Mouse (Mus musculus): ENCODE measurements around the gene H3f3b. TPM values are rescaled to one million over a fixed set of nuclear protein-coding genes. Genes with fewer than 3 reads are reported as not detected.

Gene H3f3b
- polyA plus RNA-seq, 1 experiment from 2014 or later = 2,216 TPM

DNA sequence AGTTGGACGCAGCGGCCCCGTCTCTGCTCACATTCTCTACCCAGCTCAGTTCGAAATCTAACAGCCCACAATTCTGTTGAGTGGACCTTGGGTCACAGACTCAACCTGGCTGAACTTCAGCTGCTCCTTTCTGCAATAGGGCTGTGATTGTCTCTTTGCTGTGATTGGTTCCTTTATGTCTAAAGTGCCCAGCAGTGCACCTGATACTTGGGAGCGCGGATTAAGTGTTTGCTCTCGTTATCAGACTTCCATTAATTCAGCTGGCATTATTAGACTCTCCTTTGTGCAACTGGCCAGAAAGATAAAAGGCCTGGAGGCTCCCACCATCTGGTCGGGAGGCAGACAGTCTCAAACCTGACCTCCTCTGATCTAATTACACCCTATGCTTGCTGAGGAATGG is 12.9 kb downstream of the H3f3b start:
- Histone ChIP-seq H3K36me3 (0 out of 2 replicates have a peak, but pooled peaks cover 1% of the 10 kb centered on the region), H3K9me3 (replicated peaks) (no peaks in the 10 kb centered on the region), H3K4me2 (replicated peaks) (no peak overlapping the region), H3K4me3 (no peak overlapping the region), H3K4me1 (peaks cover 19% of the 10 kb centered on the region), H3K27me3 (peaks cover 2% of the 10 kb centered on the region; the same call in 1 of the 2 replicates), H3K9ac (no peak overlapping the region), H3K27ac (no peak overlapping the region)
- 70% methylated on average over 8 of the region's 8 CpGs for WGBS
- no peak for ATAC-seq (ENCODE audit: low FRiP score)

- peak within 1 kb of the TSS; percentile 77 for H3K9ac ChIP-seq
- 0 out of 2 replicates have a peak, but pooled peaks cover 6% of the 10 kb centered on the region for H3K36me3 ChIP-seq
- H3K27me3 ChIP-seq = peaks cover 2% of the 10 kb centered on the region; the same call in 1 of the 2 replicates
- peaks cover 19% of the 10 kb centered on the region for H3K4me1 ChIP-seq
- H3K4me3 ChIP-seq = peak within 1 kb of the TSS; percentile 55
- no peaks in the 10 kb centered on the region for H3K9me3 ChIP-seq (replicated peaks)
- H3K27ac ChIP-seq = peak within 1 kb of the TSS; percentile 72
- ATAC-seq (ENCODE audit: low FRiP score) = peak; percentile 78
- WGBS = under 1% methylated on average over 55 of the region's 55 CpGs
- H3K4me2 ChIP-seq (replicated peaks) = peak within 1 kb of the TSS; percentile 85
Measured at GRCm38 (mm10) chr11:116012262-116012947, 15.4 kb downstream of the H3f3b start, which contains the start of gene Galk1. Galk1 (minus strand) TSS chr11:116012719.

GRCm38 (mm10) chr11:116011529-116012261 is 16.1 kb downstream of the H3f3b start:
- Histone ChIP-seq H3K4me3 (peak overlapping the region; percentile 55), H3K36me3 (0 out of 2 replicates have a peak, but pooled peaks cover 6% of the 10 kb centered on the region), H3K27me3 (peaks cover 2% of the 10 kb centered on the region; the same call in 1 of the 2 replicates), H3K9ac (peak overlapping the region; percentile 77), H3K4me2 (replicated peaks) (peak overlapping the region; percentile 85), H3K4me1 (peaks cover 19% of the 10 kb centered on the region), H3K9me3 (replicated peaks) (no peaks in the 10 kb centered on the region), H3K27ac (peak overlapping the region; percentile 72)
- 19% methylated on average over 14 of the region's 14 CpGs for WGBS
- no peak; the same call in 1 of the 2 replicates for ATAC-seq (ENCODE audit: low FRiP score)

DNA sequence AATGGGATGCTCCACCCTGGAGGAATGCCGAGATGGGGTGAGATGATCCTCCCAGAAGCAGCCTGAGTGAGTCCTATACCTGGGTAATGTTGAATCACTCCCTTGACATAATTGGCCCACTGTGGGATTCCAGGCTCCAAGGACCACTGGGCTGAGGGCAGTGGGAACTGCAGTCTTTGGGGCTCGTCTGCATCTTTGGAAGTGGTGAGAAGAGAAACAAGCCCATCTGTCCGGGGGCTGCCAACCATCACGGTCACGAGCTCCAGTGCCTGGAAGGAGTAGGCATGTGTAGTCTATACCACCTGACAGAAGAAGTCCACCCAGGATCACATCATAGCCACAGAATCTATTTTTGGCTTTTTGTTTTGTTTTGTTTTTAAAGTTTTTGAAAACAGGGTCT is 16.8 kb downstream of the H3f3b start:
- Histone ChIP-seq H3K36me3 (0 out of 2 replicates have a peak, but pooled peaks cover 6% of the 10 kb centered on the region), H3K4me2 (replicated peaks) (no peak overlapping the region), H3K9me3 (replicated peaks) (no peaks in the 10 kb centered on the region), H3K4me1 (peaks cover 21% of the 10 kb centered on the region), H3K27me3 (peaks cover 2% of the 10 kb centered on the region; the same call in 1 of the 2 replicates), H3K9ac (no peak overlapping the region), H3K4me3 (no peak overlapping the region), H3K27ac (no peak overlapping the region)
- WGBS = 85% methylated on average over 5 of the region's 5 CpGs
- no peak for ATAC-seq (ENCODE audit: low FRiP score)

DNA sequence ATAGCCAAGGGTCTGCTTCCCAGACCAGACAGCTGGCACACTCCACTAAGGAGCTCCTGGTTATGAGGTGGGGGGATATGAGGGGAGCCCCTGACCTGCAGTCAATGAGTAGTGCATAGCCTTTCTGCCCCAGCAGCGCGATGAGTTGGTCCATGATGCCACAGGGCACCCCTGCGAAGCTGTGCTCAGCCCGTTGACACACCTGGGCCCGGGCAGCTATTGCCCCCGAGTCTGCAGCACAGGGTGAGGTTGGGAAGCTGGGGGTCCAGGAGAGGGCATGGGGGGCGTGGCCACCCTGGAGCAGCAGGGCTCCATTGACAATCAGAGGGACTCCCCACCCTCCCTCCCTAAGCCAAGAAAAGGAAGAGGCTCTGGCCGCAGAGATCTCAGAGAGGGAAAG is 17.6 kb downstream of the H3f3b start:
- ATAC-seq (ENCODE audit: low FRiP score) = no peak

GRCm38 (mm10) chr11:116009661-116010060 is 18.1 kb downstream of the H3f3b start:
- ATAC-seq (ENCODE audit: low FRiP score) = no peak
- WGBS = 87% methylated on average over 11 of the region's 11 CpGs
- Histone ChIP-seq H3K27me3 (peaks cover 11% of the 10 kb centered on the region), H3K27ac (no peak overlapping the region), H3K4me1 (peaks cover 34% of the 10 kb centered on the region), H3K4me2 (replicated peaks) (no peak overlapping the region), H3K4me3 (no peak overlapping the region), H3K36me3 (0 out of 2 replicates have a peak, but pooled peaks cover 6% of the 10 kb centered on the region), H3K9ac (no peak overlapping the region), H3K9me3 (replicated peaks) (no peaks in the 10 kb centered on the region)

More for the DNA sequence above, 17.6 kb downstream of the H3f3b start:
- Histone ChIP-seq H3K9me3 (replicated peaks) (no peaks in the 10 kb centered on the region), H3K4me2 (replicated peaks) (no peak overlapping the region), H3K27me3 (peaks cover 10% of the 10 kb centered on the region), H3K36me3 (0 out of 2 replicates have a peak, but pooled peaks cover 6% of the 10 kb centered on the region), H3K9ac (no peak overlapping the region), H3K27ac (no peak overlapping the region), H3K4me3 (no peak overlapping the region), H3K4me1 (peaks cover 29% of the 10 kb centered on the region)
- 96% methylated on average over 8 of the region's 8 CpGs for WGBS

DNA sequence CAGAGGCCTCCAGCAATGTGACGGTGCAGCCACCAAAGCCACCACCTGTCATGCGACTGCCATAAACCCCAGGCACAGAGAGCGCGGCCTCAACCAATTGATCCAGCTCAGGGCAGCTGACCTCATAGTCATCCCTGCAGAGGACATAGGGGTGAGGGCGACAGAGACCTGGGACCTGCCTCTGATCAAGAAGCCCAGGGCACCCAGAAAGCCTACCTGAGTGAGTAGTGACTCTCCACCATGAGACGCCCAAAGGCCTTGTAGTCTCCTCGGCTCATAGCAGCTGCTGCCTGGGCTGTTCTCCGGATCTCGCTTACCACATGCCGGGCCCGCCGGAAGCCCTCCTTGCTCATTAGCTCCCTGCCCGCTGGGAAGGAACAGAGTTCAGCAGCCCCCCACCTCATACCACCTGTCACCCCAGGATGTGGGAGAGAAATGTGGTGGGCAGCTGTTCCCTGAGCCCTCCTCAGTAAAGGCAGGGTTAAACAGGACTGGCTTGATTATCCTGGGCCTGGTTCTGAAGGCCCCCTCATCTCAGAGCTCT is 18.9 kb downstream of the H3f3b start:
- Histone ChIP-seq H3K27ac (no peak overlapping the region), H3K4me1 (peaks cover 36% of the 10 kb centered on the region), H3K9me3 (replicated peaks) (no peaks in the 10 kb centered on the region), H3K9ac (no peak overlapping the region), H3K4me2 (replicated peaks) (no peak overlapping the region), H3K27me3 (peaks cover 11% of the 10 kb centered on the region), H3K4me3 (no peak overlapping the region), H3K36me3 (0 out of 2 replicates have a peak, but pooled peaks cover 6% of the 10 kb centered on the region)
- WGBS = 79% methylated on average over 13 of the region's 13 CpGs
- no peak for ATAC-seq (ENCODE audit: low FRiP score)

DNA sequence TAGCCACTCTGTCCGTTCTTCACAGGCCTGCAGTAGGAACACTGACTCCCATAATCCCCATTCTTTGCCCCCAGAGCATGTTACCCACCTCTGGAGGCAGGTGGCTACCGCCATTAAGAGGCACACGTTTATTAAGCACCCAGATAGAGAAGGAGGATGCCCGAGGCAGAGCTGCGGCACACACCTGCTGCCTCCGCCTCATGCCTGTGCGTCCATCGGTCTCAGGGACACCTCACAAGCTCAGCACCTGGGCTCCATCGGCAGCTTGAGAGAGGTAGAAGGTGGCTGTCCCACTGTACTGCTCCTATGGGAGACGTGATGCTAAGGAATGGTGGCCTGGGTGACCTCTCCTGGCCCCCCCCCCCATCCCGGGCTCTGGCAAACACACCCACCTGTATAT is 19.4 kb downstream of the H3f3b start:
- Histone ChIP-seq H3K4me1 (peaks cover 36% of the 10 kb centered on the region), H3K27ac (no peak overlapping the region), H3K9me3 (replicated peaks) (no peaks in the 10 kb centered on the region), H3K27me3 (peaks cover 11% of the 10 kb centered on the region), H3K4me3 (no peak overlapping the region), H3K4me2 (replicated peaks) (no peak overlapping the region), H3K9ac (no peak overlapping the region), H3K36me3 (0 out of 2 replicates have a peak, but pooled peaks cover 6% of the 10 kb centered on the region)
- WGBS = 90% methylated on average over 11 of the region's 11 CpGs
- no peak for ATAC-seq (ENCODE audit: low FRiP score)

DNA sequence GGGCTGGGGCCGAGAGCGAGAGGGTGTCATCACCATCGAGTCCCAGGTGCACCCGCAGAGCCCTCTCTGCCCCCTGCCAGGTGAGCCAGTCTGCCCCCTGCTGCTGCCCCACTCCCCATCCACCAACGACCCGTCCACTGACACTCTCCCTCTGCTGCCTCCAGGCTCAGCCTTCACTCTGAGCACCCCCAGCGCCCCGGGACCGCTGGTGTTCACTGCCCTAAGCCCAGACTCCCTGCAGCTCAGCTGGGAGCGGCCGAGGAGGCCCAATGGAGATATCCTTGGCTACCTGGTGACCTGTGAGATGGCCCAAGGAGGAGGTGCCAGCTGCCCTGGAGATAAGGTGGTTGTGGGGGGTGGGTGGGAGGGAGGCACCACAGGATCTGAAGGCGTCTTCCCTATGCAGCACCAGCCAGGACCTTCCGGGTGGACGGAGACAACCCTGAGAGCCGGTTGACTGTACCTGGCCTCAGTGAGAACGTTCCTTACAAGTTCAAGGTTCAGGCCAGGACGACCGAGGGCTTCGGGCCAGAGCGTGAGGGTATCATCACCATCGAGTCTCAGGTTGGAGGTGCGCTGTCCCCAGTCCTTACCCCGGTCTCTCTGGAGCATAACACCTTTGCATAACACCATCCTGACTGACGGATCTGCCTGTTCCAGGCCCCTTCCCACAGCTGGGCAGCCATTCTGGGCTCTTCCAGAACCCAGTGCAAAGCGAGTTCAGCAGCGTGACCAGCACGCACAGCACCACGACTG is 20.5 kb downstream of the H3f3b start:
- H3K4me3 ChIP-seq = no peak overlapping the region
- H3K4me2 ChIP-seq (replicated peaks) = no peak overlapping the region
- no peak for ATAC-seq (ENCODE audit: low FRiP score)
- no peaks in the 10 kb centered on the region for H3K9me3 ChIP-seq (replicated peaks)
- 0 out of 2 replicates have a peak, but pooled peaks cover 6% of the 10 kb centered on the region for H3K36me3 ChIP-seq
- WGBS = 87% methylated on average over 28 of the region's 28 CpGs
- peaks cover 9% of the 10 kb centered on the region; the same call in 1 of the 2 replicates for H3K27me3 ChIP-seq
- peaks cover 27% of the 10 kb centered on the region for H3K4me1 ChIP-seq
- H3K27ac ChIP-seq = no peak overlapping the region
- 0 out of 2 replicates have a peak overlapping the region, but pooled peaks have one; percentile 0 for H3K9ac ChIP-seq

DNA sequence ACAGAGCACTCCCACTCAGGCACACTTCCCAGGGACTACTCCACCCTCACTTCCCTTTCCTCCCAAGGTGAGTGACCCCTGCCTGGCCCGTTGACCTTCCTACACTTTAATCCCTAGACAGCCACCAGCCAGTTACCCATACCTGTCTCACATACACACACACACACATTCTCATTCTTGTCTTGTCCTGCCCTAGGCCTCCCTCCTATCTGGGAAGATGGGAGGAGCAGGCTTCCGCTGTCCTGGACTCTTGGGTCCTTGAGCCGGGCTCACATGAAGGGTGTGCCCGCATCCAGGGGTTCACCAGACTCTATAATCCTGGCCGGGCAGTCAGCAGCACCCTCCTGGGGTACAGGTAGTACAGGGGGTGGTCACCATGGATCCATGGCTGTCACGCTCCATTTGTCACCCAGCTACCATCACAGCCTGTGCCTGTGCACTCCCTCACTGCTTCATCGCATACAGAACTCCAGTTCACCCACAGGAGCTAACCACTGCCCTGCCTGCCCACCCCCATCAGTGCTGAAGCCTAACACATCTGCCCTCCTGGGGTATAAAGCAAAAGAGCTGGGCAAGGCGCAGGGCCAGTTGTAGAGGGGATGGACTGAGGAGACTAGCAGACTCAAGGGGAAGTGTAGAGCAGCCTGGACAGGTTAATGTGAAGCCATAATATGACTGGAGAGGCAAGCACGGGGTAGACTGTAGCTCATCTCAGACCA is 21.9 kb downstream of the H3f3b start:
- Histone ChIP-seq H3K36me3 (0 out of 2 replicates have a peak, but pooled peaks cover 6% of the 10 kb centered on the region), H3K27me3 (peaks cover 9% of the 10 kb centered on the region; the same call in 1 of the 2 replicates), H3K27ac (no peak overlapping the region), H3K9me3 (replicated peaks) (no peaks in the 10 kb centered on the region), H3K4me3 (no peak overlapping the region; the same call in 1 of the 2 replicates), H3K9ac (no peak overlapping the region; the same call in 1 of the 2 replicates), H3K4me2 (replicated peaks) (peak overlapping the region; percentile 65; the same call in 1 of the 2 replicates), H3K4me1 (peaks cover 17% of the 10 kb centered on the region)
- 67% methylated on average over 9 of the region's 9 CpGs for WGBS
- ATAC-seq (ENCODE audit: low FRiP score) = peak; percentile 46

Data from hindbrain, embryonic 12.5 days (tissue).